Mouse (Mus musculus): ENCODE measurements around the gene Plxdc1. TPM values are rescaled to one million over a fixed set of nuclear protein-coding genes. Genes with fewer than 3 reads are reported as not detected.
A peak's percentile ranks its signal among the peaks of the same experiment; 100 is the strongest.

Gene Plxdc1
- total and polyA plus RNA-seq, 2 experiments from 2014 or later: 3.1 to 4.9 TPM

DNA sequence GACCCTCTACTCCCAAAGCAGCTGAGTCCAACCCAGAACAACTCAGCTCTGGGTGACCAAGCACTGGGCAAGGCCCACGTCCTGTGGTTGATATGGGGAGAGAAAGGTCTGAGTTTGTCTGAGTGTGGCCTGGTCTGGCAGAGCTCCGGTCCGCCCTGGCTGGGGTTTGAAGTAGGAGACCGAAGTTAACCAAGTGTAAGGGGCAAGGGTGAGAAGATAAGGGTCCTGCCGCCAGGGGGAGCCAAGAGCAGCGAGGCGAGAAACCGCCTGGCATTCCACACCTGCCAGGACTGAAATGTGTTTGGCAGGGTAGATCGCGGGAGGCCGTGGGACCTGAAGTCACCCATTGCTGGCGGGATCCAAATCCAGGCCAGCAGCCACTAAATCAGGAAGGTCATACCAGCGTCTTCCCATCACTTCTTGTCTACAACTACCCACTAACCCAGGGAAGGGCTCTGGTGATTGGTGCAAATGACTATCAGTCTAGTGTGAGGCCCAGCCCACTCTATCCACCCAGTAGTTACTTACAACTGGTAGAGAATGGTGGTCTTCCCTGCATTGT lies 8.4 kb upstream of the Plxdc1 start:
- peak overlapping the region; percentile 84 for H3K4me2 ChIP-seq (ENCODE audit: low read depth, low read length, poor library complexity, severe bottlenecking)
- peak; percentile 72 for TF ChIP-seq CTCF (IDR thresholded peaks at IDR 0.05)
- 13% methylated on average over 13 of the region's 13 CpGs for WGBS
- no peaks in the 10 kb centered on the region for H3K36me3 ChIP-seq (ENCODE audit: insufficient read depth, low read length)
- DNase-seq (ENCODE audit: low spot score): no peak
- no peaks in the 10 kb centered on the region for H3K9me3 ChIP-seq (ENCODE audit: low read length)
- no peaks in the 10 kb centered on the region for H3K27me3 ChIP-seq (ENCODE audit: insufficient read depth, low read length)
- H3K9ac ChIP-seq (replicated peaks; ENCODE audit: low read length, poor library complexity, severe bottlenecking): no peak overlapping the region; the same call in 1 of the 2 replicates
- H3K4me1 ChIP-seq (ENCODE audit: insufficient read depth, low read length): 0 out of 2 replicates have a peak, but pooled peaks cover 5% of the 10 kb centered on the region
- no peak overlapping the region for H3K27ac ChIP-seq (ENCODE audit: low read depth, low read length)
- peak overlapping the region; percentile 38 for H3K4me3 ChIP-seq (ENCODE audit: low read depth, low read length)
- ATAC-seq (ENCODE audit: low FRiP score): no peak

DNA sequence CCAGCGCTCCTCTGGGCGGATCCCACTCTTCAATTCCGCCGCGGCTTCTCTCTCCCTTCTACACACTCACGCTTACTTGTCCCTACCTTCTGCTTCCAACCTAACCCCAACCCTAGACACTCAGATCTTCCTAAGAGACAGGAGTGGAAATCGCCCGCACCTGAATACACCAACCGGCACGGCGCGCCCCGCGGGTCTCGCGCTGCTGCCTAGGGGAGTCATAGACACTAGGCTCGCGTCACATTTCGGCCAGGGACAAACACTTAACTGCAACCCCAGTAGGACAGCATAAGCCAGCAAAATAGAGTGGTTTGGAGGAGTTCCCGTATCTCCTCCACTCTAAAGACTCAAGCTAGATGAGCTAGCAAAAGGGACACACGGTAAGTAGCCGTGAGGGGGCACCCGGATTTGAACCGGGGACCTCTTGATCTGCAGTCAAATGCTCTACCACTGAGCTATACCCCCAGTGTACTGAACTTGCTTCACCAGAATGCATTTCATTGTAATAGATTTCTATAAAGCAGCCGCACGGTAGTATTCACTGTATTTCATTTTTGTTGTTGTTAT lies 2.4 kb upstream of the Plxdc1 start:
- TF ChIP-seq CTCF (IDR thresholded peaks at IDR 0.05): no peak
- WGBS: under 1% methylated on average over 26 of the region's 26 CpGs
- H3K27me3 ChIP-seq (ENCODE audit: insufficient read depth, low read length): peaks cover 8% of the 10 kb centered on the region
- no peaks in the 10 kb centered on the region for H3K36me3 ChIP-seq (ENCODE audit: insufficient read depth, low read length)
- H3K4me3 ChIP-seq (ENCODE audit: low read depth, low read length): peak overlapping the region; percentile 72
- DNase-seq (ENCODE audit: low spot score) (peak; percentile 94), ATAC-seq (ENCODE audit: low FRiP score) (peak; percentile 80)
- H3K27ac ChIP-seq (ENCODE audit: low read depth, low read length): peak overlapping the region; percentile 77
- H3K9me3 ChIP-seq (ENCODE audit: low read length): no peaks in the 10 kb centered on the region
- 0 out of 2 replicates have a peak, but pooled peaks cover 5% of the 10 kb centered on the region for H3K4me1 ChIP-seq (ENCODE audit: insufficient read depth, low read length)
- peak overlapping the region; percentile 67 for H3K9ac ChIP-seq (replicated peaks; ENCODE audit: low read length, poor library complexity, severe bottlenecking)
- peak overlapping the region; percentile 66 for H3K4me2 ChIP-seq (ENCODE audit: low read depth, low read length, poor library complexity, severe bottlenecking)

DNA sequence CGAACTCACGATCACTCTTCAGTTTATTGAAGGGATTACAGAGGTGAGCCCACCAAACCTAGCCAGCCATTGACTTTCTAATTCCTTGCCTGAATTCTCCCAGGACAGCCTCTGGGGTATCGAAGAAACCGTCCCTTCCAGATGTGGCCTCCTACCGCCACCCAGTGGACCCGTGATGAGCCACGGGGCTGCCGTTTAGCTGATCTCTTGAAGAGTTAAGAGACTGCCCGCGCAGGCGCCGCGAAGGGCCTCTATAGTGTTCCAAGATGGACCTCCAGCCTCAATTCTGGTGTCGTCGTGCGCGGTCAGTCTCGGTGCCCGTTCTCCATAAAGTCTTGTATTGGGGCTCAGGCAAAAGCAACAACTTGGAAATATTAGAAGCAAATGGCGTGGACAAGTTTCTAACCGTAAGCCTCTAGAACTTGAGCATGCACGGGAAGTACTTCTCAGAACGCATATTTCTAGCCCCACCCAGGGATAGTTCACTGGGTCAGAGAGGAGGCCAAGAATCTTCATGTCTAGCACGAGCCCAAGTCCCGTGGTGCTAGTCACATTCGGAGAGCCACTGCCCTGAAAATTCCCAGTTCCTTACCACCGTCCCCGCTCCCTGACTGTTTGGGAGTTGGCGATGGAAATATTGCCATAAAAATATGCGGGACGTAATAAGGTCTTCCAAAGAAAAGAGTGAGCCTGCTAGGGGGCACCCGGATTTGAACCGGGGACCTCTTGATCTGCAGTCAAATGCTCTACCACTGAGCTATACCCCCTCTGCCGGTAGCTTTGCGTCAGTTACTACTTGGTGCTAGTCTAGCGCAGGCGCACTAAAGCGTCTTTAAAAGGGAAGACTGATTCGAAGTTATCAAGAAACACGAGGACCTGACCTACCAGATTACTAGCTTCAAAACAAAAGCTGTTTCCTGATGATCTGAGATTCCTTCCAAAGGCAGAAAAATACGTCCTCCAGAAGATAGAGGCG lies 1.6 kb upstream of the Plxdc1 start:
- peak; percentile 94 for TF ChIP-seq CTCF (IDR thresholded peaks at IDR 0.05)
- peaks cover 8% of the 10 kb centered on the region for H3K27me3 ChIP-seq (ENCODE audit: insufficient read depth, low read length)
- under 1% methylated on average over 42 of the region's 42 CpGs for WGBS
- no peaks in the 10 kb centered on the region for H3K9me3 ChIP-seq (ENCODE audit: low read length)
- peak overlapping the region; percentile 77 for H3K27ac ChIP-seq (ENCODE audit: low read depth, low read length)
- 0 out of 2 replicates have a peak, but pooled peaks cover 5% of the 10 kb centered on the region for H3K4me1 ChIP-seq (ENCODE audit: insufficient read depth, low read length)
- peak overlapping the region; percentile 72 for H3K4me3 ChIP-seq (ENCODE audit: low read depth, low read length)
- H3K9ac ChIP-seq (replicated peaks; ENCODE audit: low read length, poor library complexity, severe bottlenecking): peak overlapping the region; percentile 67
- peak overlapping the region; percentile 66 for H3K4me2 ChIP-seq (ENCODE audit: low read depth, low read length, poor library complexity, severe bottlenecking)
- peak; percentile 86 for ATAC-seq (ENCODE audit: low FRiP score)
- peak; percentile 97 for DNase-seq (ENCODE audit: low spot score)
- no peaks in the 10 kb centered on the region for H3K36me3 ChIP-seq (ENCODE audit: insufficient read depth, low read length)

DNA sequence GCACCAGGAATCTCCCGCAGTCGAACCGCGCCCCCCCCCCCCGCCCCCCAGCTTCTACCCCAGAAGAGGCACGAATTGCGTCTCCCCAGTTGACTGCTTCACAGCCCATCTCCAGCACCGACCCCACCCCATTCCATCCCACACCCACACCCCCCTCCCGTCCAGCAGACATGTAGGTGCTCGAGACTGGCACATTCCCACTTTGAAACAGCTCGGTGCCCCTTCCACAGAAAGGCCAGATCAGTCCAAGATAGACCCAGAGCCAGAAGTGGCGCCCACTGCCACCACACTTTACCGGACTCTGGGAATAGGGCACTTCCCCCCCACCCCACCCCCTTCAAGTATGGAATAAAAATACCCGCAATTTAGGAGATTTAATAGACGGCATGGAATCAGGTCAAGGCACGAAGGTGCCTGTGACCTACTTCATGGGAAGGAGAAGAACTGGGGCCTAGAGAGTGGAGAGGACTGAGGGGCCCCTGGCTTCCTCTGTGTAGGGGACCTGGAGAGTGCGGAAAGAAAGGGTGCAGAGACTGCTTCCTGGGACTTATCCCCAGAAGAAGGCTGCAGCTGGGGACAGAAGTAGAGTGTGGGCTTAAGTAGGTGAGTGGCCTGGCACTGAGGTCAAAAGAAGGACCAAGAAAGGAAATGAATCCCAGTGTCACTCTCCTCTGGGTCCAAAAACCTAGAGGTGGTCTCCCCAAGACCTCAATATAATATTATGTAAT lies 658 bp upstream of the Plxdc1 start:
- H3K4me1 ChIP-seq (ENCODE audit: insufficient read depth, low read length): 0 out of 2 replicates have a peak, but pooled peaks cover 5% of the 10 kb centered on the region
- DNase-seq (ENCODE audit: low spot score) (no peak), ATAC-seq (ENCODE audit: low FRiP score) (no peak)
- no peaks in the 10 kb centered on the region for H3K9me3 ChIP-seq (ENCODE audit: low read length)
- no peak for TF ChIP-seq CTCF (IDR thresholded peaks at IDR 0.05)
- H3K36me3 ChIP-seq (ENCODE audit: insufficient read depth, low read length): no peaks in the 10 kb centered on the region
- peak overlapping the region; percentile 72 for H3K4me3 ChIP-seq (ENCODE audit: low read depth, low read length)
- H3K4me2 ChIP-seq (ENCODE audit: low read depth, low read length, poor library complexity, severe bottlenecking): peak overlapping the region; percentile 79
- 37% methylated on average over 12 of the region's 17 CpGs for WGBS
- H3K27ac ChIP-seq (ENCODE audit: low read depth, low read length): no peak overlapping the region
- H3K9ac ChIP-seq (replicated peaks; ENCODE audit: low read length, poor library complexity, severe bottlenecking): peak overlapping the region; percentile 63
- H3K27me3 ChIP-seq (ENCODE audit: insufficient read depth, low read length): peaks cover 8% of the 10 kb centered on the region

DNA sequence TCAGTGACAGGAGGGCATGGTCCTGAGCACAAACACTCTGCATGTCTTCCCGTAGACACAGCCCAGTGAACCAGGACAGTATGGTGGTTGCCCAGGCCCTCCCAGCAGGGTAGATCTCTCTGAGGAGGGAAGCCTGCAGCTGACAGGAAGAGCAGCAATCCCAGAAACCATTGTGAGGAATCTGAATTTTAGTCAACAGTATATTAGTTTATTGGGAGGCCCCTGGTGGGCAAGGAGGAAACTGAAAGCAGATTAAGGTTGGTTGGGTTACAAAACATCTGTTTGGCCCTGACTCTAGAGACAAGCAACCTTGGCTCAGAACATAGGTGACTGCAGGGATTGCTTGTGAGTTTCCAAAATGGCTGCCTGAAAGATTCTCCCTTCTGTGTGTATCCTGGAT lies 2.3 kb downstream of the Plxdc1 start:
- no peak for DNase-seq (ENCODE audit: low spot score)
- Histone ChIP-seq H3K4me2 (ENCODE audit: low read depth, low read length, poor library complexity, severe bottlenecking) (no peak overlapping the region), H3K4me1 (ENCODE audit: insufficient read depth, low read length) (no peaks in the 10 kb centered on the region), H3K36me3 (ENCODE audit: insufficient read depth, low read length) (no peaks in the 10 kb centered on the region), H3K9me3 (ENCODE audit: low read length) (no peaks in the 10 kb centered on the region), H3K4me3 (ENCODE audit: low read depth, low read length) (no peak overlapping the region), H3K9ac (replicated peaks; ENCODE audit: low read length, poor library complexity, severe bottlenecking) (no peak overlapping the region), H3K27me3 (ENCODE audit: insufficient read depth, low read length) (peaks cover 8% of the 10 kb centered on the region), H3K27ac (ENCODE audit: low read depth, low read length) (no peak overlapping the region)
- 75% methylated on average over 1 of the region's 1 CpGs for WGBS
- no peak for ATAC-seq (ENCODE audit: low FRiP score)
- no peak for TF ChIP-seq CTCF (IDR thresholded peaks at IDR 0.05)
